Mouse (Mus musculus) erythroid progenitor cell, adult 5-6 weeks (primary cell): ENCODE measurements around the gene Gm38392. TPM values are rescaled to one million over a fixed set of nuclear protein-coding genes. Genes with fewer than 3 reads are reported as not detected.
"Not testable (repeated sequence)": the region's sequence is repeated elsewhere in the genome, so short reads cannot be mapped to it uniquely, and the experiment has no call there.

ENCODE experiments used
- ATAC-seq: replicated peaks from 2 replicates; pipeline ENCODE4 v1.8.0; 2016; ENCODE audit warnings: moderate number of reproducible peaks, mild to moderate bottlenecking, moderate TSS enrichment, inconsistent platforms; ENCODE audit not compliant: poor library complexity, low FRiP score, severe bottlenecking
- total RNA-seq, 2 experiments: library from RNA; stranded (forward) in 1 of 2; stranded (reverse) in 1 of 2; fragments of 150-400 nt in 1 of 2; fragments of 186-747, 209-891 nt in 1 of 2; gene quantifications; 2 replicates each; pipeline versions ENCODE4 v1.2.3 to v1.2.4; 2015 to 2017; ENCODE audit warnings: low replicate concordance in 2 of 2

The Gm38392 gene
- not detected in 2 replicates for total RNA-seq (2015; ENCODE audit: low replicate concordance)
- not detected in 2 replicates for total RNA-seq (2017; ENCODE audit: low replicate concordance)

- ATAC-seq: no peak
Measured at GRCm38 (mm10) chr3:88287110-88287509, at the start of gene Gm38392. Gm38392 (minus strand) TSS chr3:88287210.

- ATAC-seq: peak; percentile 84
Measured at GRCm38 (mm10) chr3:88336058-88337013, 49.3 kb upstream of the Gm38392 start, which contains the start of the genes Tmem79 and Smg5. Tmem79 (minus strand) TSS chr3:88336148. Smg5 (plus strand) TSS chr3:88336260.

GRCm38 (mm10) chr3:88335436-88336053, 48.5 kb upstream of the Gm38392 start:
- peak; percentile 58 for ATAC-seq

GRCm38 (mm10) chr3:88334902-88335435, 48.0 kb upstream of the Gm38392 start:
- no peak for ATAC-seq

GRCm38 (mm10) chr3:88334029-88334658, 47.1 kb upstream of the Gm38392 start:
- ATAC-seq: no peak

GRCm38 (mm10) chr3:88331282-88331681, 44.3 kb upstream of the Gm38392 start:
- 0 out of 2 replicates have a peak, but pooled peaks have one; percentile 52 for ATAC-seq

GRCm38 (mm10) chr3:88328956-88329355, 41.9 kb upstream of the Gm38392 start:
- no peak for ATAC-seq

GRCm38 (mm10) chr3:88324951-88325405, 38.0 kb upstream of the Gm38392 start, which contains the start of gene Glmp:
Glmp (plus strand) TSS chr3:88325023.
- ATAC-seq: peak; percentile 87

- no peak for ATAC-seq
Measured at GRCm38 (mm10) chr3:88299172-88299571, 12.2 kb upstream of the Gm38392 start.

- peak; percentile 39 for ATAC-seq
Measured at GRCm38 (mm10) chr3:88297321-88297851, 10.4 kb upstream of the Gm38392 start.

GRCm38 (mm10) chr3:88296561-88297318, 9.7 kb upstream of the Gm38392 start, which contains the start of the genes Tsacc and Cct3:
Tsacc (minus strand) TSS chr3:88296999.
Cct3 (plus strand) TSS chr3:88297116.
- ATAC-seq: peak; percentile 93

GRCm38 (mm10) chr3:88296110-88296560, 9.1 kb upstream of the Gm38392 start:
- 0 out of 2 replicates have a peak, but pooled peaks have one; percentile 18 for ATAC-seq

GRCm38 (mm10) chr3:88295272-88295671, 8.3 kb upstream of the Gm38392 start:
- ATAC-seq: not testable (repeated sequence)

GRCm38 (mm10) chr3:88291970-88292369, 5.0 kb upstream of the Gm38392 start:
- no peak for ATAC-seq

GRCm38 (mm10) chr3:88288133-88288713, 1.2 kb upstream of the Gm38392 start:
- ATAC-seq: not testable (repeated sequence)

- not testable (repeated sequence) for ATAC-seq
Measured at GRCm38 (mm10) chr3:88285565-88285895, 1.5 kb downstream of the Gm38392 start.

- ATAC-seq: not testable (repeated sequence)
Measured at GRCm38 (mm10) chr3:88284815-88285564, 2.0 kb downstream of the Gm38392 start.
